Mouse (Mus musculus) erythroblast, embryonic 14.5 days (primary cell): ENCODE data around the gene Gm5485. TPM values are rescaled to one million over a fixed set of nuclear protein-coding genes. Genes with fewer than 3 reads are reported as not detected.

Experiments used
- H3K27me3 ChIP-seq: 2 replicates; pipeline ENCODE4 v1.6.1; 2012; ENCODE audit warnings: inconsistent platforms; ENCODE audit not compliant: control insufficient read depth
- H3K36me3 ChIP-seq: 2 replicates; pipeline ENCODE4 v1.6.1; 2012; ENCODE audit warnings: mild to moderate bottlenecking, inconsistent platforms; ENCODE audit not compliant: control insufficient read depth
- H3K4me1 ChIP-seq: 2 replicates; pipeline ENCODE4 v1.6.1; 2012; ENCODE audit warnings: inconsistent platforms; ENCODE audit not compliant: control insufficient read depth
- H3K4me3 ChIP-seq: replicated peaks from 2 replicates; pipeline ENCODE3; 2012; ENCODE audit warnings: moderate library complexity, mild to moderate bottlenecking, inconsistent platforms
- H3K9me3 ChIP-seq: 2 replicates; pipeline ENCODE4 v1.6.1; 2012; ENCODE audit warnings: low read length, inconsistent platforms, mixed read lengths; ENCODE audit not compliant: control insufficient read depth
- GATA1 ChIP-seq: IDR thresholded peaks from 2 replicates; pipeline ENCODE4 v1.6.1; 2012; ENCODE audit warnings: low read length, inconsistent platforms, mixed read lengths
- TAL1 ChIP-seq: IDR thresholded peaks from 3 replicates; pipeline ENCODE4 v1.6.1; 2012; ENCODE audit warnings: low read length, inconsistent platforms, mixed read lengths
- polyA plus RNA-seq: library from polyadenylated mRNA; stranded (reverse); fragments of >175 nt; gene quantifications from 2 replicates; pipeline ENCODE4 v1.2.3, GENCODE M21; 2012

The Gm5485 gene
- polyA plus RNA-seq, 1 experiment: not detected

GRCm38 (mm10) chr16:48422501-48422900, 10.3 kb upstream of the Gm5485 start:
- no peaks in the 10 kb centered on the region for H3K4me1 ChIP-seq
- H3K9me3 ChIP-seq: 0 out of 2 replicates have a peak, but pooled peaks cover 2% of the 10 kb centered on the region
- no peaks in the 10 kb centered on the region for H3K36me3 ChIP-seq
- TF ChIP-seq GATA1 (no peak), TAL1 (no peak)
- H3K4me3 ChIP-seq: no peak overlapping the region
- no peaks in the 10 kb centered on the region for H3K27me3 ChIP-seq

GRCm38 (mm10) chr16:48419035-48419434, 6.8 kb upstream of the Gm5485 start:
- no peaks in the 10 kb centered on the region for H3K36me3 ChIP-seq

GRCm38 (mm10) chr16:48418557-48418956, 6.3 kb upstream of the Gm5485 start:
- H3K4me1 ChIP-seq: no peaks in the 10 kb centered on the region
- no peaks in the 10 kb centered on the region for H3K9me3 ChIP-seq
- H3K36me3 ChIP-seq: no peaks in the 10 kb centered on the region
- H3K27me3 ChIP-seq: no peaks in the 10 kb centered on the region
- no peak overlapping the region for H3K4me3 ChIP-seq
- TF ChIP-seq GATA1 (no peak), TAL1 (no peak)

More at GRCm38 (mm10) chr16:48419035-48419434, 6.8 kb upstream of the Gm5485 start:
- no peak overlapping the region for H3K4me3 ChIP-seq
- TF ChIP-seq GATA1: no peak
- no peaks in the 10 kb centered on the region for H3K9me3 ChIP-seq
- no peaks in the 10 kb centered on the region for H3K27me3 ChIP-seq
- H3K4me1 ChIP-seq: no peaks in the 10 kb centered on the region

GRCm38 (mm10) chr16:48410125-48410524, 2.1 kb downstream of the Gm5485 start:
- no peaks in the 10 kb centered on the region for H3K4me1 ChIP-seq
- no peak overlapping the region for H3K4me3 ChIP-seq
- no peaks in the 10 kb centered on the region for H3K36me3 ChIP-seq
- H3K9me3 ChIP-seq: 0 out of 2 replicates have a peak, but pooled peaks cover 2% of the 10 kb centered on the region
- H3K27me3 ChIP-seq: no peaks in the 10 kb centered on the region
- no peak for TF ChIP-seq GATA1
- TF ChIP-seq TAL1: no peak

- no peaks in the 10 kb centered on the region for H3K4me1 ChIP-seq
Observed at GRCm38 (mm10) chr16:48409580-48409979, 2.6 kb downstream of the Gm5485 start.

GRCm38 (mm10) chr16:48405674-48406403, 6.4 kb downstream of the Gm5485 start:
- no peaks in the 10 kb centered on the region for H3K36me3 ChIP-seq
- H3K4me1 ChIP-seq: no peaks in the 10 kb centered on the region
- 0 out of 2 replicates have a peak, but pooled peaks cover 2% of the 10 kb centered on the region for H3K9me3 ChIP-seq
- H3K4me3 ChIP-seq: no peak overlapping the region
- H3K27me3 ChIP-seq: no peaks in the 10 kb centered on the region
- TF ChIP-seq TAL1 (no peak), GATA1 (no peak)

More at GRCm38 (mm10) chr16:48409580-48409979, 2.6 kb downstream of the Gm5485 start:
- no peaks in the 10 kb centered on the region for H3K36me3 ChIP-seq
- TF ChIP-seq GATA1 (no peak), TAL1 (no peak)
- H3K4me3 ChIP-seq: no peak overlapping the region
- H3K27me3 ChIP-seq: no peaks in the 10 kb centered on the region
- H3K9me3 ChIP-seq: 0 out of 2 replicates have a peak, but pooled peaks cover 2% of the 10 kb centered on the region

GRCm38 (mm10) chr16:48404009-48404408, 8.2 kb downstream of the Gm5485 start:
- H3K4me3 ChIP-seq: no peak overlapping the region
- peaks cover 2% of the 10 kb centered on the region; the same call in 1 of the 2 replicates for H3K9me3 ChIP-seq
- H3K27me3 ChIP-seq: no peaks in the 10 kb centered on the region
- no peaks in the 10 kb centered on the region for H3K36me3 ChIP-seq
- TF ChIP-seq GATA1 (no peak), TAL1 (no peak)
- no peaks in the 10 kb centered on the region for H3K4me1 ChIP-seq

- Histone ChIP-seq H3K4me1 (no peaks in the 10 kb centered on the region), H3K9me3 (peaks cover 2% of the 10 kb centered on the region; the same call in 1 of the 2 replicates), H3K27me3 (no peaks in the 10 kb centered on the region), H3K4me3 (no peak overlapping the region), H3K36me3 (no peaks in the 10 kb centered on the region)
- TF ChIP-seq TAL1 (no peak), GATA1 (no peak)
Observed at GRCm38 (mm10) chr16:48403423-48403822, 8.8 kb downstream of the Gm5485 start.

- TF ChIP-seq TAL1: no peak
- TF ChIP-seq GATA1: no peak
- peaks cover 2% of the 10 kb centered on the region; the same call in 1 of the 2 replicates for H3K9me3 ChIP-seq
- H3K4me3 ChIP-seq: no peak overlapping the region
- H3K27me3 ChIP-seq: no peaks in the 10 kb centered on the region
- no peaks in the 10 kb centered on the region for H3K4me1 ChIP-seq
- H3K36me3 ChIP-seq: no peaks in the 10 kb centered on the region
Observed at GRCm38 (mm10) chr16:48402963-48403362, 9.3 kb downstream of the Gm5485 start.
